Mouse (Mus musculus) small intestine, adult 2 months (tissue): ENCODE data around the gene Abhd5.

Experiments
- CTCF ChIP-seq: fragments of 200-500 bp; IDR thresholded peaks from 2 replicates; pipeline ENCODE4 v1.5.1; 2012; ENCODE audit warnings: low read depth, mild to moderate bottlenecking, control low read depth, inconsistent platforms, low read length, moderate library complexity, mixed read lengths; ENCODE audit not compliant: insufficient replicate concordance, insufficient read length; ENCODE audit errors: extremely low read depth
- POLR2A ChIP-seq: fragments of 200-500 bp; IDR thresholded peaks from 2 replicates; pipeline ENCODE4 v1.6.1; 2012; ENCODE audit warnings: low read depth, mild to moderate bottlenecking, control low read depth, inconsistent platforms, low read length, moderate library complexity

- no peak for TF ChIP-seq CTCF
- no peak for TF ChIP-seq POLR2A
Measured at GRCm38 (mm10) chr9:122423146-122423545, 71.7 kb downstream of the Abhd5 start.
